Mouse (Mus musculus) erythroblast, embryonic 14.5 days (primary cell): Measurements from ENCODE around the gene Agmo. TPM values are rescaled to one million over a fixed set of nuclear protein-coding genes. Genes with fewer than 3 reads are reported as not detected.
A peak's percentile ranks its signal among the peaks of the same experiment; 100 is the strongest.

ENCODE experiments used
- H3K27me3 ChIP-seq: 2 replicates; pipeline ENCODE4 v1.6.1; 2012; ENCODE audit warnings: inconsistent platforms; ENCODE audit not compliant: control insufficient read depth
- H3K36me3 ChIP-seq: 2 replicates; pipeline ENCODE4 v1.6.1; 2012; ENCODE audit warnings: mild to moderate bottlenecking, inconsistent platforms; ENCODE audit not compliant: control insufficient read depth
- H3K4me1 ChIP-seq: 2 replicates; pipeline ENCODE4 v1.6.1; 2012; ENCODE audit warnings: inconsistent platforms; ENCODE audit not compliant: control insufficient read depth
- H3K4me3 ChIP-seq: replicated peaks from 2 replicates; pipeline ENCODE3; 2012; ENCODE audit warnings: moderate library complexity, mild to moderate bottlenecking, inconsistent platforms
- H3K9me3 ChIP-seq: 2 replicates; pipeline ENCODE4 v1.6.1; 2012; ENCODE audit warnings: low read length, inconsistent platforms, mixed read lengths; ENCODE audit not compliant: control insufficient read depth
- GATA1 ChIP-seq: IDR thresholded peaks from 2 replicates; pipeline ENCODE4 v1.6.1; 2012; ENCODE audit warnings: low read length, inconsistent platforms, mixed read lengths
- TAL1 ChIP-seq: IDR thresholded peaks from 3 replicates; pipeline ENCODE4 v1.6.1; 2012; ENCODE audit warnings: low read length, inconsistent platforms, mixed read lengths
- polyA plus RNA-seq: library from polyadenylated mRNA; stranded (reverse); fragments of >175 nt; gene quantifications from 2 replicates; pipeline ENCODE4 v1.2.3, GENCODE M21; 2012

Gene Agmo
- polyA plus RNA-seq = not detected in 2 replicates

- Histone ChIP-seq H3K4me1 (no peaks in the 10 kb centered on the region), H3K36me3 (no peaks in the 10 kb centered on the region), H3K9me3 (no peaks in the 10 kb centered on the region), H3K4me3 (peak within 1 kb of the TSS; percentile 23), H3K27me3 (no peaks in the 10 kb centered on the region)
- TF ChIP-seq TAL1 = no peak
- no peak for TF ChIP-seq GATA1
Measured at GRCm38 (mm10) chr12:37241566-37242021, at the start of gene Agmo. Gene Agmo, plus strand, starts transcription at chr12:37241641.

GRCm38 (mm10) chr12:37231119-37231518, 10.3 kb upstream of the Agmo start:
- no peaks in the 10 kb centered on the region for H3K4me1 ChIP-seq
- H3K36me3 ChIP-seq = no peaks in the 10 kb centered on the region
- no peaks in the 10 kb centered on the region for H3K9me3 ChIP-seq
- TF ChIP-seq TAL1 (no peak), GATA1 (no peak)
- H3K27me3 ChIP-seq = no peaks in the 10 kb centered on the region
- no peak overlapping the region for H3K4me3 ChIP-seq

- TF ChIP-seq GATA1 = no peak
- no peak for TF ChIP-seq TAL1
- Histone ChIP-seq H3K4me3 (no peak overlapping the region), H3K36me3 (no peaks in the 10 kb centered on the region), H3K4me1 (no peaks in the 10 kb centered on the region), H3K27me3 (no peaks in the 10 kb centered on the region), H3K9me3 (no peaks in the 10 kb centered on the region)
Measured at GRCm38 (mm10) chr12:37240975-37241565, 371 bp upstream of the Agmo start.

- TF ChIP-seq TAL1 = no peak
- peak overlapping the region; percentile 7 for H3K4me3 ChIP-seq
Measured at GRCm38 (mm10) chr12:37242484-37242883, 1.0 kb downstream of the Agmo start.

GRCm38 (mm10) chr12:37244876-37245275, 3.4 kb downstream of the Agmo start:
- H3K4me1 ChIP-seq = no peaks in the 10 kb centered on the region
- no peaks in the 10 kb centered on the region for H3K27me3 ChIP-seq
- no peaks in the 10 kb centered on the region for H3K9me3 ChIP-seq
- TF ChIP-seq GATA1 = no peak
- TF ChIP-seq TAL1 = no peak
- H3K36me3 ChIP-seq = no peaks in the 10 kb centered on the region
- no peak overlapping the region for H3K4me3 ChIP-seq

More at GRCm38 (mm10) chr12:37242484-37242883, 1.0 kb downstream of the Agmo start:
- H3K27me3 ChIP-seq = no peaks in the 10 kb centered on the region
- H3K9me3 ChIP-seq = no peaks in the 10 kb centered on the region
- H3K4me1 ChIP-seq = no peaks in the 10 kb centered on the region
- H3K36me3 ChIP-seq = no peaks in the 10 kb centered on the region

GRCm38 (mm10) chr12:37251688-37252087, 10.2 kb downstream of the Agmo start:
- TF ChIP-seq GATA1 (no peak), TAL1 (no peak)
- Histone ChIP-seq H3K36me3 (no peaks in the 10 kb centered on the region), H3K4me1 (no peaks in the 10 kb centered on the region), H3K4me3 (no peak overlapping the region), H3K27me3 (no peaks in the 10 kb centered on the region), H3K9me3 (no peaks in the 10 kb centered on the region)

GRCm38 (mm10) chr12:37257099-37257498, 15.7 kb downstream of the Agmo start:
- no peaks in the 10 kb centered on the region for H3K27me3 ChIP-seq
- no peaks in the 10 kb centered on the region for H3K4me1 ChIP-seq
- TF ChIP-seq GATA1 = no peak
- TF ChIP-seq TAL1 = no peak
- no peaks in the 10 kb centered on the region for H3K9me3 ChIP-seq
- H3K36me3 ChIP-seq = no peaks in the 10 kb centered on the region
- no peak overlapping the region for H3K4me3 ChIP-seq

GRCm38 (mm10) chr12:37259771-37260528, 18.5 kb downstream of the Agmo start:
- Histone ChIP-seq H3K4me1 (no peaks in the 10 kb centered on the region), H3K4me3 (no peak overlapping the region), H3K9me3 (no peaks in the 10 kb centered on the region), H3K27me3 (no peaks in the 10 kb centered on the region), H3K36me3 (no peaks in the 10 kb centered on the region)
- TF ChIP-seq GATA1 (no peak), TAL1 (no peak)

- Histone ChIP-seq H3K36me3 (no peaks in the 10 kb centered on the region), H3K27me3 (no peaks in the 10 kb centered on the region), H3K9me3 (no peaks in the 10 kb centered on the region), H3K4me1 (no peaks in the 10 kb centered on the region), H3K4me3 (no peak overlapping the region)
- TF ChIP-seq TAL1 (no peak), GATA1 (no peak)
Measured at GRCm38 (mm10) chr12:37263685-37264084, 22.2 kb downstream of the Agmo start.
